Mouse (Mus musculus) heart, embryonic 11.5 days (tissue): ENCODE measurements around the gene Olfr312. TPM values are rescaled to one million over a fixed set of nuclear protein-coding genes. Genes with fewer than 3 reads are reported as not detected.
"Not testable (repeated sequence)": the region's sequence is repeated elsewhere in the genome, so short reads cannot be mapped to it uniquely, and the experiment has no call there.

Experiments
- ATAC-seq: fragments of 200-750 bp; cut with Nextera tagmentation; replicated peaks from 2 replicates; pipeline ENCODE4 v1.8.0; 2017; ENCODE audit warnings: moderate library complexity; ENCODE audit not compliant: insufficient number of reproducible peaks, low FRiP score, low TSS enrichment
- H3K27ac ChIP-seq: fragments of 300-500 bp; sonication (generic); 2 replicates; pipeline ENCODE4 v1.5.1; 2014; ENCODE audit warnings: mild to moderate bottlenecking, low read depth, low read length
- H3K27me3 ChIP-seq: fragments of 300-500 bp; sonication (generic); 2 replicates; pipeline ENCODE4 v1.6.1; 2014; ENCODE audit warnings: mild to moderate bottlenecking, low read length, mixed read lengths; ENCODE audit not compliant: control insufficient read depth, insufficient read depth
- H3K36me3 ChIP-seq: fragments of 300-500 bp; sonication (generic); 2 replicates; pipeline ENCODE4 v1.6.1; 2014; ENCODE audit warnings: mild to moderate bottlenecking, low read length, moderate library complexity, mixed read lengths; ENCODE audit not compliant: control insufficient read depth, insufficient read depth
- H3K4me1 ChIP-seq: fragments of 300-500 bp; sonication (generic); 2 replicates; pipeline ENCODE4 v1.6.1; 2014; ENCODE audit warnings: low read length; ENCODE audit not compliant: control insufficient read depth, insufficient read depth
- H3K4me2 ChIP-seq: fragments of 300-500 bp; sonication (generic); 2 replicates; pipeline ENCODE4 v1.6.1; 2014; ENCODE audit warnings: mild to moderate bottlenecking, moderate library complexity
- H3K4me3 ChIP-seq: fragments of 300-500 bp; sonication (generic); 2 replicates; pipeline ENCODE4 v1.5.1; 2014; ENCODE audit warnings: low read depth, low read length
- H3K9ac ChIP-seq: fragments of 300-500 bp; sonication (generic); 2 replicates; pipeline ENCODE4 v1.6.1; 2014; ENCODE audit warnings: mild to moderate bottlenecking, low read depth, low read length, moderate library complexity
- H3K9me3 ChIP-seq: fragments of 300-500 bp; sonication (generic); replicated peaks from 2 replicates; pipeline ENCODE4 v1.6.1; 2016; ENCODE audit warnings: low read length; ENCODE audit not compliant: control insufficient read depth
- WGBS: fragments of 180-500 bp; shearing (Covaris S2); extraction: QIAGEN DNeasy Blood & Tissue Kit; methylation state at CpG from one replicate; pipeline ENCODE4 v1.1.7; 2014; ENCODE audit not compliant: insufficient replicate concordance; 5-methylcytosine and 5-hydroxymethylcytosine counted together
- polyA plus RNA-seq: library from polyadenylated mRNA; unstranded; fragments of >200 nt; fragmentation: Nextera tagmentation; extraction: Ambion mirVana; gene quantifications from 2 replicates; pipeline ENCODE4 v1.2.1, GENCODE M21; 2014

Olfr312 gene
- polyA plus RNA-seq, 1 experiment from 2014 or later: not detected

- H3K36me3 ChIP-seq: no peaks in the 10 kb centered on the region
- no peak overlapping the region for H3K4me2 ChIP-seq
- no peak overlapping the region for H3K27ac ChIP-seq
- WGBS: 58% methylated on average over 7 of the region's 7 CpGs
- H3K9me3 ChIP-seq: no peaks in the 10 kb centered on the region
- no peak overlapping the region for H3K9ac ChIP-seq
- no peak for ATAC-seq
- H3K4me3 ChIP-seq: no peak overlapping the region
- H3K27me3 ChIP-seq: no peaks in the 10 kb centered on the region
- peaks cover 1% of the 10 kb centered on the region; the same call in 1 of the 2 replicates for H3K4me1 ChIP-seq
Measured at GRCm38 (mm10) chr11:58796850-58797249, 32.2 kb upstream of the Olfr312 start.

- H3K27me3 ChIP-seq: no peaks in the 10 kb centered on the region
- peaks cover 4% of the 10 kb centered on the region; the same call in 1 of the 2 replicates for H3K4me1 ChIP-seq
- H3K9me3 ChIP-seq: no peaks in the 10 kb centered on the region
- no peak overlapping the region for H3K4me3 ChIP-seq
- H3K9ac ChIP-seq: no peak overlapping the region
- H3K27ac ChIP-seq: no peak overlapping the region
- WGBS: 75% methylated on average over 5 of the region's 5 CpGs
- no peak overlapping the region for H3K4me2 ChIP-seq
- H3K36me3 ChIP-seq: no peaks in the 10 kb centered on the region
- ATAC-seq: no peak
Measured at GRCm38 (mm10) chr11:58799747-58800146, 29.3 kb upstream of the Olfr312 start.

- 43% methylated on average over 14 of the region's 14 CpGs for WGBS
- H3K4me3 ChIP-seq: no peak within 1 kb of the TSS
- H3K9ac ChIP-seq: no peak within 1 kb of the TSS
- no peaks in the 10 kb centered on the region for H3K27me3 ChIP-seq
- H3K27ac ChIP-seq: no peak within 1 kb of the TSS
- peaks cover 4% of the 10 kb centered on the region; the same call in 1 of the 2 replicates for H3K4me1 ChIP-seq
- ATAC-seq: no peak
- H3K36me3 ChIP-seq: no peaks in the 10 kb centered on the region
- no peaks in the 10 kb centered on the region for H3K9me3 ChIP-seq
- peak within 1 kb of the TSS; percentile 40; the same call in 1 of the 2 replicates for H3K4me2 ChIP-seq
Measured at GRCm38 (mm10) chr11:58801558-58802228, 27.3 kb upstream of the Olfr312 start, which contains the start of gene Fam183b. TSS of gene Fam183b (minus strand) at chr11:58801960.

GRCm38 (mm10) chr11:58803871-58804270 lies 25.2 kb upstream of the Olfr312 start:
- Histone ChIP-seq H3K36me3 (no peaks in the 10 kb centered on the region), H3K9me3 (no peaks in the 10 kb centered on the region), H3K4me1 (peaks cover 4% of the 10 kb centered on the region; the same call in 1 of the 2 replicates), H3K4me3 (no peak overlapping the region), H3K27ac (no peak overlapping the region), H3K9ac (no peak overlapping the region), H3K4me2 (no peak overlapping the region), H3K27me3 (no peaks in the 10 kb centered on the region)
- whole genome bisulfite sequencing: 64% methylated on average over 4 of the region's 4 CpGs
- ATAC-seq: no peak

GRCm38 (mm10) chr11:58804393-58804792 lies 24.6 kb upstream of the Olfr312 start:
- Histone ChIP-seq H3K27ac (no peak overlapping the region), H3K27me3 (no peaks in the 10 kb centered on the region), H3K4me1 (peaks cover 4% of the 10 kb centered on the region; the same call in 1 of the 2 replicates), H3K9me3 (no peaks in the 10 kb centered on the region), H3K36me3 (no peaks in the 10 kb centered on the region), H3K4me3 (no peak overlapping the region), H3K9ac (no peak overlapping the region), H3K4me2 (no peak overlapping the region)
- no peak for ATAC-seq
- WGBS: 48% methylated on average over 2 of the region's 2 CpGs

- Histone ChIP-seq H3K4me3 (no peak overlapping the region), H3K36me3 (no peaks in the 10 kb centered on the region), H3K27ac (no peak overlapping the region), H3K4me2 (no peak overlapping the region), H3K4me1 (no peaks in the 10 kb centered on the region), H3K9me3 (no peaks in the 10 kb centered on the region), H3K9ac (no peak overlapping the region), H3K27me3 (no peaks in the 10 kb centered on the region)
- 9% methylated on average over 1 of the region's 1 CpGs for WGBS
- no peak for ATAC-seq
Measured at GRCm38 (mm10) chr11:58812001-58812400, 17.0 kb upstream of the Olfr312 start.

- H3K4me1 ChIP-seq, H3K27ac ChIP-seq, H3K4me3 ChIP-seq, H3K9ac ChIP-seq, H3K4me2 ChIP-seq, H3K36me3 ChIP-seq, ATAC-seq, H3K27me3 ChIP-seq, H3K9me3 ChIP-seq: not testable (repeated sequence)
- WGBS: 35% methylated on average over 1 of the region's 1 CpGs
Measured at GRCm38 (mm10) chr11:58814700-58815099, 14.3 kb upstream of the Olfr312 start, which contains the start of gene Olfr313. TSS of gene Olfr313 (plus strand) at chr11:58815000.

GRCm38 (mm10) chr11:58815676-58816075 lies 13.4 kb upstream of the Olfr312 start:
- 65% methylated on average over 1 of the region's 1 CpGs for WGBS
- Histone ChIP-seq H3K4me3 (no peak overlapping the region), H3K9ac (no peak overlapping the region), H3K4me2 (no peak overlapping the region), H3K4me1 (no peaks in the 10 kb centered on the region), H3K27me3 (no peaks in the 10 kb centered on the region), H3K27ac (no peak overlapping the region), H3K9me3 (no peaks in the 10 kb centered on the region), H3K36me3 (no peaks in the 10 kb centered on the region)
- ATAC-seq: no peak

GRCm38 (mm10) chr11:58829764-58830163 lies 727 bp downstream of the Olfr312 start:
- H3K4me1 ChIP-seq: no peaks in the 10 kb centered on the region
- no peak overlapping the region for H3K4me2 ChIP-seq
- H3K4me3 ChIP-seq: no peak overlapping the region
- WGBS: 69% methylated on average over 3 of the region's 3 CpGs
- H3K27me3 ChIP-seq: no peaks in the 10 kb centered on the region
- H3K9ac ChIP-seq: no peak overlapping the region
- H3K9me3 ChIP-seq: no peaks in the 10 kb centered on the region
- no peak overlapping the region for H3K27ac ChIP-seq
- ATAC-seq: no peak
- H3K36me3 ChIP-seq: no peaks in the 10 kb centered on the region
